Mouse (Mus musculus): ENCODE measurements around the gene Sgca.

Gene Sgca

DNA sequence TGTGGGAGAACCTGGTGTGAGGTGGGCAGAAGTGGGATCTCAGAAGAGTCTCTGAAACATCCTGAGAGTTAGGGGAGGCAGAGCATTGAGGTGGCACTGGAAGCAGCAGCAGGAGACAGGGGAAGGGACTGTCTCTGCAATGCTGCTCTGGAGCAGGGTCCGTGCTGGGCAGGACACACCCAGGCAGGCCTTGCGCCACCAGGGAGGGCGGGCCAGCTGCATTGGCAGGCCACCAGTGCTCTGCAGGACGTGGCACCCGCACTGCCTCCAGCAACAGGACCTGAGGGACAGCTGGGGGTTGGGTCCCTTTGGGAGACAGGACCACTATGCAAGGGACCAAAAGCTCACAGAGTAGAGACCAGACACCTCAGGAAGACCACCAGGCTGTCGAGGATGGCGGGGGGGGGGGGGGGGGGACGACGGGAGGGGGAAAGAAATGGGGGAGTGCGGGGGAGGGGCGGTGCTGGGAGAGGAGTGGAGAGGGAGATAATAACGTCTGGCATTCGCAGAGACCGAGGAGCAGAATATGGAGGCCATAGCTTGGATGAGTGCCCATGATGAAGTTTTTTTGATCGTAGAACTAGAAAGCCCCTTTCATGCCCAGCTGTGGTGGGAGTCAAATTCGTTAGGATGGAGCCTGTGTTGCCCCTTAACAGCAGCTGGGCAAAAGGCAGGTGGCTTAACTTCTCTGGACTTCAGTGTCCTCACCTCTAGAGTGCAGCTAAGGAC is 60.3 kb downstream of the Sgca start:
- peak in 1 of 2 experiments; percentile 30 for DNase-seq (ENCODE audit: low spot score in 2 of 2)

DNA sequence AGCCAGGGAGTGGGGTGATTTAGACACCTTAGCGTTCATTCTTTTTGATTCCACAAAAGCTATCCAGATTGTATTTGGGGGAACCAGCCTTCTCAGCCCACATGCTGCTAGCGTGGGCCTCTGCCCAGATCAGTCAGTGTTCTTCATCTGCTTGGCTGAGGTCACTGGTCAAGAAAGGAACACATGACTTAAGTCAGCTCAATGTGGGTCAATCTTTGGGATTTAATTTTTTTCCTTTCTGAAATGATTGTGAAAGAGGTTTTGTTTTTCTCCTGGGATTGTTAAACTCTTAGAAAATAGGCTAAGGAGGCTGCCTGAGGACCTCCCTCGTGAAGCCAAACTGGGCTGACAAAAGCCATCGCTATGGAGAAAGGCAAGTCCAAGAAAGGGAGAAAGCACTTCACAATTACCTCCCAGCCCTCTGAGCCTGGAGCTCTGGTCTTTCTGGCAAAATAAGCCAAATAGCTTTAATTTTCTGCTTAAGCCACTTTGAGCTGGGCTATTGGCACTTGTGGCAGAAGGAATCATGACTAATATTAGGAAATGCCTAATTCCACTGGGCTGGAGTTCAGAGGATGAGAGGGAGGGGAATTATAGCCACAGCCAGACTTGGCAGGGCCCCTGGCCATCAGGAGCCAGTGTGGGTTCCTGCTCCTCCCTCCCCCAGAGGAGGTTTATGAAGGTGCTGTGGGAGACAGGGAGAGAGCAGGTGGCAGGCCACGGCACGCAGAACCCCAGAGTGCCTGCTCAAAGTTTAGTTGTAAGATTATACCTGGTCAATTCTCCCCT is 62.6 kb downstream of the Sgca start:
- DNase-seq (ENCODE audit: low spot score in 2 of 2): no peak
